Mouse (Mus musculus): ENCODE results near the gene Tm9sf2. TPM values are rescaled to one million over a fixed set of nuclear protein-coding genes. Genes with fewer than 3 reads are reported as not detected.
"Not testable (repeated sequence)": the region's sequence is repeated elsewhere in the genome, so short reads cannot be mapped to it uniquely, and the experiment has no call there.

Gene Tm9sf2
- total RNA-seq, 2 experiments from 2014 or later: 97.4 to 112 TPM

GRCm38 (mm10) chr14:122092363-122092762 is 14.5 kb upstream of the Tm9sf2 start:
- DNase-seq (ENCODE audit: extremely low spot score in 1 of 2, low spot score in 1 of 2): no peak

DNA sequence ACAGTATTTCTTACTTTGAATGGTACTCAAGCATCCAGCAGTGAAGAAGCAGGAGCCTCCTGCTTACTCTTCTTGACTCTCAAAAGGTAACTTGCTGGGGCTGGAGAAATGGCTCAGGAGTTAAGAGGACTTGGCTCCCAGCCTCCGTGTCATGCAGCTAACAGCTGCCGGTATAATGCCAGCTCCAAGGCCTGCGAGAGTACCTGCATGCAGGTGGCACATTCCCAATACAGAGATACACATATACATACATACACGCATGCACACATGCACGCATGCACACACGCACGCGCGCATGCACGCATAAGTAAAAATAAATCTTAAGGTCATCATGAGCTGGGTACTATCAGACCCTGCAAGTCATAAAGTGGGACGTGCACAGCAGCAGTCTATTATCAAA is 10.5 kb upstream of the Tm9sf2 start:
- no peak for DNase-seq (ENCODE audit: extremely low spot score in 1 of 2, low spot score in 1 of 2)

DNA sequence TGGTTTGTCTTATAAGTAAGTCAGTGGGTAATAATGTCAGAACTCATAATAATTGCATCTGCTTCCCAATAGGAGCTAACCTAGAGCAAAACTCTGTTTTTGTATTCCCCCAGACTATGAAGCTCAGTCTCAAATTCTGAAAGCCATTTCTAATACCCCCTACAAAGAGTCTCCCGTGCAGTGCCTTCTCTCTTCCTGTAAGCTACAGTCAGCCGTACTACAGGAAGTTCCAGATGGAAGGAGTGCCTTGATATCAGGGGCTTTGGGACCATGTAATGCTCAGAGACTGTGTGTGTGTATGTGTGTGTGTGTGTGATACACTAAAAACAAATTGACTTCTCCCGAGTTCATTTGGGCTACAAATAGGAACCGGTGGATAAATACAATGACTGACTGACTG is 7.3 kb upstream of the Tm9sf2 start:
- DNase-seq (ENCODE audit: extremely low spot score in 1 of 2, low spot score in 1 of 2): no peak

DNA sequence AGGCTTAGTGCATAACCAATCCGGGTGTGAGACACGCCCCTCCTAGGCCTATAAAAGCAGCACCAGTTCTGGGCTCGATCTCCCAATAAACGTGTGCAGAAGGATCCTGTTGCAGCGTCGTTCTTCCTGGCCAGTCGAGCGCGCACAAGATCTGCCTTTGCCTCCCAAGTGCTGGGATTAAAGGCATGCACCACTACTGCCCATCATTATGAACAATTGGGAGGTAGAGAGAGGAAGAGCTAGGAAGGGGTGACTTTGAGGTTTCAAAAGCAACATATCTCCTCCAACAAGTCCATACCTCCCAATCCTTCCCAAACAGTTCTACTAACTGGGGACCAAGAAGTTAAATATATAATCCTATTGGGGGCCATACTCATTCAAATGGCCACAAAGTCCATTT is 4.9 kb upstream of the Tm9sf2 start:
- DNase-seq (ENCODE audit: extremely low spot score in 1 of 2, low spot score in 1 of 2): not testable (repeated sequence)

DNA sequence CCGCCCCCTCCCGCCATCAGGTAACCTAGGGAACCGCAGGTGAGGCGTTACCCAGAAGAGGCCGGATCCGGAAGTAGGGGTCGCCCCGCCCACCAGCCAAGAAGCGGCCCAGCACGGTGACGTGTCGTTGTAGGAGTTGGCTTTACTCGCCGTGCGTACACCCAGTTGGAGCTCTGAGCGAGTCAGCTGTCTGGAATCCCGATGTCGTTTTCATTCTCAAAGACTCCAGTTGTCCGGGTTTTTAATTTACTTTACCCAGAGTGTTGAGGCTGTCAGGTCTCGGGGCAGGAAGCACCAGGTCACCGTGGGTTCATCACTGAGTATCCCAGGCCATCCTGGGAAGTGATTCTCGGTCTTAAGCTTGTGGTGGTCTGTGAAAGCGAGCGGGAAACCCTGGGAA is 2.0 kb upstream of the Tm9sf2 start:
- peak; percentile 75 to 77 for DNase-seq (ENCODE audit: extremely low spot score in 1 of 2, low spot score in 1 of 2)

GRCm38 (mm10) chr14:122105391-122106285 is 1.2 kb upstream of the Tm9sf2 start:
- no peak for DNase-seq (ENCODE audit: extremely low spot score in 1 of 2, low spot score in 1 of 2)

- DNase-seq (ENCODE audit: extremely low spot score in 1 of 2, low spot score in 1 of 2): no peak
Measured at GRCm38 (mm10) chr14:122107481-122108214, 810 bp downstream of the Tm9sf2 start.

- DNase-seq (ENCODE audit: extremely low spot score in 1 of 2, low spot score in 1 of 2): no peak
Measured at GRCm38 (mm10) chr14:122111681-122112080, 4.8 kb downstream of the Tm9sf2 start.

- no peak for DNase-seq (ENCODE audit: extremely low spot score in 1 of 2, low spot score in 1 of 2)
Measured at GRCm38 (mm10) chr14:122112311-122112710, 5.5 kb downstream of the Tm9sf2 start.

DNA sequence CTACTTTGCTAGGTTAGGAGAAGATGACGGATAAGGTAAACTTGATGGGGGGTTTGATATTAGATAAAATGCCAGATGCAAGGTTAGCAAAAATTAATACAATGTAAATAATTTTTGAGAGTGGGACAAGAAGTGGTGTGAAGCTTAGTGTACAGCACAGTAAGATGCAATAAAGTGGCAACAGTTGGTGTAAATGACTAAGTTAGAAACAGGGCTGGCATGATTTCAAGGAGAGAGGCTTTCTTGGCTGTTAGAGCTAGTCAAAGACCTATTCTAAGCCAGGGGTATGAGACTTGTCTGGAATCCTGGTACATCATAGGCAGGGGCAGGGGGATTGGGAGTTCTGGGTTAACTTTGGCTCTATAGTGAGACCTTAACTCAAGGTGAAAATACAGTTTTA is 9.4 kb downstream of the Tm9sf2 start:
- no peak for DNase-seq (ENCODE audit: extremely low spot score in 1 of 2, low spot score in 1 of 2)

GRCm38 (mm10) chr14:122130111-122130797 is 23.4 kb downstream of the Tm9sf2 start:
- no peak for DNase-seq (ENCODE audit: extremely low spot score in 1 of 2, low spot score in 1 of 2)

GRCm38 (mm10) chr14:122131644-122132043 is 24.8 kb downstream of the Tm9sf2 start:
- DNase-seq (ENCODE audit: extremely low spot score in 1 of 2, low spot score in 1 of 2): no peak

DNA sequence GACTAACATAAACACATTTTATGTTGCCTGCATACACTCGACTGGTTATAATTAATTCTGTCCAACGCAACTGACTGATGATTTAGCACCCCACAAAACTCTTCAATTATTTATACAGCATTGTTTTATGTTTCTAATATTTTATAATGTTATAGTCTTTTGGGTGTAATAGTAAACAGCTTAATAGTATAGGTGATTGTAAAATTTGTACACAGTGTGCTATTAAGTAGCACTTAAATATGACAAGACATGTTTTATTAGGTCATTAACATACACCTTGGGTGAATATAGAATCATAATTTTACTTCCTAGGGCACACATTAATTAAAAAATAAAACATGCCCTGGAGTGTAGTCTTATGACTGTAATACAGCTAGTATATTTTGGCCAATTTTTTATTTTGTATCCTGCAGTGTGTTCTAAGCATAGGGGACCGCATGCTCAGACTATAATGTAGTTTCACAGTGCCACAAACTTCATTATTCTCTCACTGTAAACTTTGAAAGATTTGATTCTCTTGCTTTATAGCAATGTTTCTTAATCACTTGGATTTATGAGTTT is 29.6 kb downstream of the Tm9sf2 start:
- DNase-seq (ENCODE audit: extremely low spot score in 1 of 2, low spot score in 1 of 2): no peak

- DNase-seq (ENCODE audit: extremely low spot score in 1 of 2, low spot score in 1 of 2): no peak
Measured at GRCm38 (mm10) chr14:122137234-122137633, 30.4 kb downstream of the Tm9sf2 start.

GRCm38 (mm10) chr14:122140126-122140525 is 33.3 kb downstream of the Tm9sf2 start:
- DNase-seq (ENCODE audit: extremely low spot score in 1 of 2, low spot score in 1 of 2): no peak

- DNase-seq (ENCODE audit: extremely low spot score in 1 of 2, low spot score in 1 of 2): no peak
Measured at GRCm38 (mm10) chr14:122143585-122144269, 36.9 kb downstream of the Tm9sf2 start.

DNA sequence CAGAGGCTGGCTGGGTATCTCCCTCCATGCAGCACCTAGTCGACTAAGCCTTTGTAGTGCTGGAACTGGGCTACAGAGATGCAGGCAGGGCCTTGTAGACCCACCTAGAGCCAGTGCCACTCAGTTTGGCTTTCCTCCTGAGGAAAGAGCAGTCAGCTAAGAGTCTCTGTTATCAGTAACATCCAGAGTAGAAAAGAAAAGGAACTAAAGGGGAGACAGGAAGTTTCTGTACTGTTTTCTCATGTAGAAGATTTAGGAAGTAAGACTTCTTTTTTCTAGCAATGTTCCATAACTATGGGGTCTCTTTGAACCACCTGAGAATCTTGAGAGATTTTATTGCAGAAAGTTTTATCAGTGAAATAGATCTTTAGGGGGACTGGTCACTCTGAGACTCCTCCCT is 38.5 kb downstream of the Tm9sf2 start:
- DNase-seq (ENCODE audit: extremely low spot score in 1 of 2, low spot score in 1 of 2): no peak

- DNase-seq (ENCODE audit: extremely low spot score in 1 of 2, low spot score in 1 of 2): no peak
Measured at GRCm38 (mm10) chr14:122150616-122151015, 43.8 kb downstream of the Tm9sf2 start.

- DNase-seq (ENCODE audit: extremely low spot score in 1 of 2, low spot score in 1 of 2): no peak
Measured at GRCm38 (mm10) chr14:122157738-122158137, 50.9 kb downstream of the Tm9sf2 start.

- no peak for DNase-seq (ENCODE audit: extremely low spot score in 1 of 2, low spot score in 1 of 2)
Measured at GRCm38 (mm10) chr14:122160916-122161315, 54.1 kb downstream of the Tm9sf2 start.
